Mouse (Mus musculus) intestine, embryonic 14.5 days (tissue): ENCODE measurements around the gene Cdh24. TPM values are rescaled to one million over a fixed set of nuclear protein-coding genes. Genes with fewer than 3 reads are reported as not detected.
"Not testable (repeated sequence)": the region's sequence is repeated elsewhere in the genome, so short reads cannot be mapped to it uniquely, and the experiment has no call there.

Experiments used
- ATAC-seq: fragments of 200-750 bp; cut with Nextera tagmentation; replicated peaks from 2 replicates; pipeline ENCODE4 v1.8.0; 2017; ENCODE audit warnings: low read depth, moderate number of reproducible peaks, moderate TSS enrichment, moderate library complexity; ENCODE audit not compliant: low FRiP score, low TSS enrichment
- DNase-seq: peaks from one replicate; pipeline ENCODE4 v3.0.0-alpha.2; 2018; ENCODE audit warnings: low spot score
- H3K27ac ChIP-seq: fragments of 300-500 bp; sonication (generic); 2 replicates; pipeline ENCODE4 v1.5.1; 2014; ENCODE audit warnings: low read depth, mild to moderate bottlenecking, control low read depth
- H3K27me3 ChIP-seq: fragments of 300-500 bp; sonication (generic); replicated peaks from 2 replicates; pipeline ENCODE4 v1.6.1; 2014; ENCODE audit warnings: low read length, control low read depth; ENCODE audit not compliant: control insufficient read depth, insufficient read depth
- H3K36me3 ChIP-seq: fragments of 300-500 bp; sonication (generic); 2 replicates; pipeline ENCODE4 v1.6.1; 2014; ENCODE audit warnings: low read length, control low read depth; ENCODE audit not compliant: control insufficient read depth, insufficient read depth
- H3K4me1 ChIP-seq: fragments of 300-500 bp; sonication (generic); replicated peaks from 2 replicates; pipeline ENCODE4 v1.6.1; 2014; ENCODE audit warnings: low read length, control low read depth, mixed read lengths; ENCODE audit not compliant: control insufficient read depth, insufficient read depth
- H3K4me2 ChIP-seq: fragments of 300-500 bp; sonication (generic); 2 replicates; pipeline ENCODE4 v1.6.1; 2014; ENCODE audit warnings: low read length
- H3K4me3 ChIP-seq: fragments of 300-500 bp; sonication (generic); 2 replicates; pipeline ENCODE4 v1.5.1; 2014; ENCODE audit warnings: low read depth, low read length, control low read depth, mixed read lengths
- H3K9ac ChIP-seq: fragments of 300-500 bp; sonication (generic); 2 replicates; pipeline ENCODE4 v1.6.1; 2014; ENCODE audit warnings: mild to moderate bottlenecking, low read length
- H3K9me3 ChIP-seq: fragments of 300-500 bp; sonication (generic); 2 replicates; pipeline ENCODE4 v1.6.1; 2016; ENCODE audit warnings: low read length, control low read depth; ENCODE audit not compliant: control insufficient read depth
- WGBS: fragments of 180-500 bp; shearing (Covaris S2); extraction: QIAGEN DNeasy Blood & Tissue Kit; methylation state at CpG from one replicate; pipeline ENCODE4 v1.1.7; 2014; 5-methylcytosine and 5-hydroxymethylcytosine counted together
- polyA plus RNA-seq: library from polyadenylated mRNA; unstranded; fragments of >200 nt; fragmentation: Nextera tagmentation; extraction: Ambion mirVana; gene quantifications from 2 replicates; pipeline ENCODE4 v1.2.1, GENCODE M21; 2014

Gene Cdh24
- polyA plus RNA-seq, 1 experiment from 2014 or later = 4.0 TPM

DNA sequence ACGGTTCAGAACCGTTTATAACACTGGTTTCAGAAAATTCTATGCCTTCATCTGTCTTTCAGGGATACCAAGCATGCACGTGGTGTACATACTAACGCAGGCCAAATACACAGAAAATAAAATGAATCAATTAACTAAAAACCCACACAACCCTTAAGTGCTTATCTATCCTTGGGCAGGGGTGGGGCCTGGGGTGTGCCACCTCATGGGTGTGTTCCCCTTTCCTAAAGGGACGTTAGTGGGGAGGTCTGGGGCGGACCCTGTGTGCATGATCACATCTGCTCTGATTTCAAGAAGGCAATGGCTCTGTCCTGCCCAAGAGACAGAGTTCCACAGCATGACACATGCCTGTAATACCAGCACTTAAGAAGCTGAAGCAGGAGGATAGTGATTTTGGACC is 17.8 kb downstream of the Cdh24 start:
- H3K4me3 ChIP-seq = no peak overlapping the region
- no peaks in the 10 kb centered on the region for H3K27me3 ChIP-seq
- 84% methylated on average over 6 of the region's 6 CpGs for WGBS
- no peaks in the 10 kb centered on the region for H3K4me1 ChIP-seq
- DNase-seq (no peak), ATAC-seq (no peak)
- no peaks in the 10 kb centered on the region for H3K9me3 ChIP-seq
- H3K36me3 ChIP-seq = no peaks in the 10 kb centered on the region
- no peak overlapping the region for H3K4me2 ChIP-seq
- H3K9ac ChIP-seq = no peak overlapping the region
- H3K27ac ChIP-seq = no peak overlapping the region

GRCm38 (mm10) chr14:54621133-54621532 is 20.0 kb downstream of the Cdh24 start, which contains the start of gene Psmb11:
Gene Psmb11 (plus strand): TSS chr14:54621433.
- no peak for DNase-seq
- Histone ChIP-seq H3K27me3 (no peaks in the 10 kb centered on the region), H3K4me3 (no peak within 1 kb of the TSS), H3K9ac (no peak within 1 kb of the TSS), H3K4me2 (no peak within 1 kb of the TSS), H3K4me1 (peaks cover 5% of the 10 kb centered on the region; the same call in 1 of the 2 replicates), H3K36me3 (peaks cover 4% of the 10 kb centered on the region), H3K9me3 (no peaks in the 10 kb centered on the region), H3K27ac (no peak within 1 kb of the TSS)
- no peak for ATAC-seq
- WGBS = 92% methylated on average over 1 of the region's 1 CpGs

DNA sequence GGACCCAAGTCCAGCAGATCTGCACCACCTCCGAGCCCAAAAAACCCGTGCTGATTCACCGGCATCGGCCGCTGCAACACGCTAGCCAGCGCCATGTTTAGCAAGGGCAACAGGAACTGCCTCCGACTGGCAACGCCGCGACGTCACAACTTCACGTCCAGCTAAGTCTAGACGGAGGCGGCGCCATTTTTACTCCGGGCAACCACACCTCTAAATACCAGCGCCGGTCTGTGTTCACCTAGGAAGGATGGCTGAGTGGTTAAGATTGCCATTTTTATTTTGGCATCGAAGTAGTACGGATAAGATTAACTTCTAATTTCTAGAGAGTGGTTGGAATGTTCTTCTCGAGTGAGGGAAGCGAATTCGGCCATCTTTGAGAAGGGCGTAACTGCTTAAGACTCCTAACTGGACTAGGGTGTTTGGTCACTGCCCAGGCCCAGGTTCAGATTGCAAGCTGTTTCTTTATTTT is 23.2 kb downstream of the Cdh24 start, which contains the start of gene Psmb5:
Gene Psmb5, minus strand, starts transcription at position 126 of the 469 bp plus-strand sequence.
- Histone ChIP-seq H3K9ac (peak within 1 kb of the TSS; percentile 80), H3K4me2 (peak within 1 kb of the TSS; percentile 68), H3K9me3 (no peaks in the 10 kb centered on the region), H3K4me3 (peak within 1 kb of the TSS; percentile 77), H3K27ac (peak within 1 kb of the TSS; percentile 74), H3K27me3 (no peaks in the 10 kb centered on the region), H3K36me3 (peaks cover 28% of the 10 kb centered on the region), H3K4me1 (peaks cover 5% of the 10 kb centered on the region; the same call in 1 of the 2 replicates)
- ATAC-seq = peak; percentile 91
- DNase-seq = peak; percentile 94
- WGBS = under 1% methylated on average over 25 of the region's 25 CpGs

DNA sequence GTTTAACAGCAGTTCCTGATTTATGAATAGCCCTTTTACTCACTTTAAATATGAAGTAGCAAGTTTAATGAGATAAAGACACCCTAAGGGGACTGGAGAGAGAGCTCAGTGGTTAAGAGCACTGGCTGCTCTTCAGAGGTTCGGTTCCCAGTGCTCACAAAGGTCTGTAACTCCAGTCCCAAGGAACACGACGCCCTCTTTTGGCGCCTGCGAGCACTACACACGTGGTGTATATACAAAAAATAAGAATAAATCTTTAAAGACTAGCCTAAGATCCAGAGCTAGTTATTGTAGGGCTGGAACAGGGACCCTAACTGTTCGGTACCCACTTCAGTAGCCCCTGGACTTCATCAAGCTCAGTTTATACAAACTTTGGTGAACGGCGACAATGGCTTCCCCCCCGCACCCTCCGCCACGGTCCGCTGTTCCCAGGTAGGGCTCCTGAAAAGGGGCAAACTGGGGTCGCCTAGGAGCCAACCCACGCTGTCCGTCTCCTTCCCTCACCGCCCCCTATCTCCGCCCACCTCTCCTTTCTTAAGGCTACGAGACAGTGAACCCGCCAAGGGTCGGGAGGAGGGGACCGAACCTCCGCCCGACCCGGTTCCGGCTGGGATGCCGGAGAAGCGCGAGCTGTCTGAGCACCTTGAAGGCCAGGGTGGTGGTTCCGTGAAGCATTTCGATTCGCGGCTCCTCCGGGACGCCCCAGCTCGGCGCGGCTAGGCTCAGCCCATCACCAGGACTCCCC is 23.8 kb downstream of the Cdh24 start:
- H3K4me2 ChIP-seq = peak overlapping the region; percentile 68
- peaks cover 34% of the 10 kb centered on the region for H3K36me3 ChIP-seq
- peak; percentile 56 for ATAC-seq
- peaks cover 5% of the 10 kb centered on the region; the same call in 1 of the 2 replicates for H3K4me1 ChIP-seq
- no peaks in the 10 kb centered on the region for H3K9me3 ChIP-seq
- DNase-seq = peak; percentile 76
- WGBS = 3% methylated on average over 38 of the region's 38 CpGs
- H3K4me3 ChIP-seq = peak overlapping the region; percentile 77
- H3K27ac ChIP-seq = peak overlapping the region; percentile 74
- peak overlapping the region; percentile 80 for H3K9ac ChIP-seq
- no peaks in the 10 kb centered on the region for H3K27me3 ChIP-seq

DNA sequence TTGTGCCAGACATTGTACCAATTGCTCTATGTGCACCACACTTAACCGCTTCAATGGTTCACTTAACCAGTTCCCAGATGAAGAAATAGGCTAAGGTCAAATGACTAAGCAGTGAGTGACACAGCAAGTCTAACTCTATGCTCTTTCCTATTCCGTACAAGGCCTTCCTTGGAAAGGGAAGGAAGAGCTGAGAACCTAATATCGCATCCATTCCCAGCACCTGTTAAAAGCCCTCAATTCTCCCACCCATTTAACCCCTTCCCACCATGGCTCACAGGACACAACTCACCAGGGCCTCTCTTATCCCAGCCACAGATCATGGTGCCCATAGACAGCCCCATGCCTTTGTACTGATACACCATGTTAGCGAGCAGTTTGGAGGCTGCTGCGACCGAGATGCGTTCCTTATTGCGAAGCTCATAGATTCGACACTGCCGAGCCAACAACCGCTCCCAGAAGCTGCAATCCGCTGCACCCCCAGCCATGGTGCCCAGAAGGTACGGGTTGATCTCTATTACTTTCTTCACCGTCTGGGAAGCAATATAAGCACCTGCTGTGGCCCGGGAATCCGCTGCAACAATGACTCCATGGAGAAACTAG is 24.8 kb downstream of the Cdh24 start:
- Histone ChIP-seq H3K27me3 (no peaks in the 10 kb centered on the region), H3K4me1 (peaks cover 5% of the 10 kb centered on the region; the same call in 1 of the 2 replicates), H3K4me3 (no peak overlapping the region), H3K27ac (no peak overlapping the region), H3K36me3 (peaks cover 44% of the 10 kb centered on the region), H3K9me3 (no peaks in the 10 kb centered on the region), H3K9ac (no peak overlapping the region), H3K4me2 (peak overlapping the region; percentile 68)
- no peak for ATAC-seq
- no peak for DNase-seq
- 93% methylated on average over 16 of the region's 16 CpGs for WGBS

DNA sequence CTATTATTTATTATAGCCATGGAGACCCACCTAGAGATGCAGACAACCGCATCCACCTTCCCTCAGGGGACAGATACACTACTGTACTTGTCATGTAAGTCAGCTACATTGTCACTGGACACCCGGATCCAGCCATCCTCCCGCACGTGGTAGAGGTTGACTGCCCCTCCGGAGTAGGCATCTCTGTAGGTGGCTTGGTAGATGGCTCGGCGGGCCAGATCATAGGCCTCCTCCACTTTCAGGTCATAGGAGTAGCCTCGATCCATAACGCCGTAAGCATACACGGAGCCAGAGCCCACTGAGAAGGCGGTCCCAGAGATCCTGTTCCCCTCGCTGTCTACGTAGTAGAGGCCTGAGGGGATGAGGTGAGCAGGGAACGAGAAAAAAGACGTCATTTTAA is 27.0 kb downstream of the Cdh24 start:
- not testable (repeated sequence) for H3K27me3 ChIP-seq, H3K4me3 ChIP-seq, H3K4me1 ChIP-seq, H3K27ac ChIP-seq, H3K9me3 ChIP-seq, H3K4me2 ChIP-seq, DNase-seq, H3K9ac ChIP-seq, ATAC-seq
- H3K36me3 ChIP-seq = peaks cover 45% of the 10 kb centered on the region
- WGBS = 95% methylated on average over 14 of the region's 16 CpGs

- Histone ChIP-seq H3K4me3 (no peak overlapping the region), H3K27ac (no peak overlapping the region), H3K27me3 (no peaks in the 10 kb centered on the region), H3K4me2 (no peak overlapping the region), H3K36me3 (peaks cover 36% of the 10 kb centered on the region), H3K9me3 (no peaks in the 10 kb centered on the region), H3K4me1 (no peaks in the 10 kb centered on the region), H3K9ac (no peak overlapping the region)
- 76% methylated on average over 6 of the region's 6 CpGs for WGBS
- ATAC-seq (no peak), DNase-seq (no peak)
Observed at GRCm38 (mm10) chr14:54610648-54611047, 30.5 kb downstream of the Cdh24 start.

DNA sequence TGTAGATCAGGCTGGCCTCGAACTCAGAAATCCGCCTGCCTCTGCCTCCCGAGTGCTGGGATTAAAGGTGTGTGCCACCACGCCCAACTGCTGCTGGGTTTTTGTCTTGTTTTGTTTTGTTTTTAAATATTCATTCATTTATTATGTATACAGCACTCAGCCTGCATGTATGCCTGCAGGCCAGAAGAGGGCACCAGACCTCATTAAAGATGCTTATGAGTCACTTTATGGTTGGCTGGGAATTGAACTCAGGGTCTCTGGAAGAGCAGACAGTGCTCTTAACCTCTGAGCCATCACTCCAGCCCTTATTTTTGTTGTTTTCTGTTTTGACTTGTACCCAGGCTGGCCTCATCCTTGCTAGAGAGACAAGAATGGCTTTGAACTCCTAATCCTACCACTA is 31.2 kb downstream of the Cdh24 start:
- H3K9ac ChIP-seq = no peak overlapping the region
- peaks cover 3% of the 10 kb centered on the region; the same call in 1 of the 2 replicates for H3K4me1 ChIP-seq
- 87% methylated on average over 4 of the region's 4 CpGs for WGBS
- no peak overlapping the region for H3K4me2 ChIP-seq
- H3K36me3 ChIP-seq = peaks cover 29% of the 10 kb centered on the region
- no peaks in the 10 kb centered on the region for H3K9me3 ChIP-seq
- H3K27ac ChIP-seq = no peak overlapping the region
- H3K4me3 ChIP-seq = no peak overlapping the region
- DNase-seq (no peak), ATAC-seq (no peak)
- H3K27me3 ChIP-seq = no peaks in the 10 kb centered on the region
